Mouse (Mus musculus): Measurements from ENCODE around the gene Zfp169. TPM values are rescaled to one million over a fixed set of nuclear protein-coding genes. Genes with fewer than 3 reads are reported as not detected.
A peak's percentile ranks its signal among the peaks of the same experiment; 100 is the strongest.

Zfp169 gene
- polyA plus RNA-seq (2014; fragmentation: Nextera tagmentation; extraction: Ambion mirVana) = 6.8 and 9.4 TPM in 2 replicates

GRCm38 (mm10) chr13:48513003-48513929, at the start of gene Zfp169, which contains the start of gene A830005F24Rik:
Zfp169 (minus strand) TSS chr13:48513451.
A830005F24Rik (plus strand) TSS chr13:48513570.
- peak within 1 kb of the TSS; percentile 83 for H3K4me3 ChIP-seq (replicated peaks; ENCODE audit: low read length)
- DNase-seq (ENCODE audit: low spot score) (peak; percentile 89), ATAC-seq (ENCODE audit: low FRiP score) (peak; percentile 99)
- no peaks in the 10 kb centered on the region for H3K36me3 ChIP-seq (replicated peaks; ENCODE audit: control insufficient read depth, insufficient read depth)
- whole genome bisulfite sequencing = 3% methylated on average over 34 of the region's 34 CpGs
- H3K9me3 ChIP-seq (ENCODE audit: control insufficient read depth, low read length) = no peaks in the 10 kb centered on the region
- H3K27ac ChIP-seq = peak within 1 kb of the TSS; percentile 73
- peaks cover 11% of the 10 kb centered on the region for H3K4me1 ChIP-seq (replicated peaks; ENCODE audit: control insufficient read depth, insufficient read depth, low read length)
- peak within 1 kb of the TSS; percentile 93 for H3K4me2 ChIP-seq (replicated peaks)
- no peaks in the 10 kb centered on the region for H3K27me3 ChIP-seq (ENCODE audit: control insufficient read depth, insufficient read depth, low read length)
- peak within 1 kb of the TSS; percentile 85 for H3K9ac ChIP-seq

DNA sequence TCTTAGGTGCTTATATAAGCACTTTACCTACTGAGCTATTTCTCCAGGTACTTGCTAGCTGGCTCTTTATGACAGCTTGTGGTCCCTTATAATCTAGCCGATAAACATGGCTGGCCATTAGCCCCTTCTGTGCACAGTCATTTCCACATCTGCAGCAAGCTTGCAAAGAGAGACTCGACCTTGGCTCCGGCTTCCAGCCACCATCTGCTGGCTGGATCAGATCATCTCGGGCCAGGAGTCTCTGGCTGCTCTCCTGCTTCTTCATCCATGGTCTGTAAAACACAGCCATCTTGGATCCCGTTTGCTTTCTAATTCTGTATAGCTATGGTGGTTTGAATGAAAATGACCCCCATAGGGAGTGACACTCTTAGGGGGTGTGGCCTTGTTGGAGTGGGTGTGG, 49.1 kb upstream of the Zfp169 start:
- no peak for ATAC-seq (ENCODE audit: low FRiP score)

GRCm38 (mm10) chr13:48561481-48561880, 48.2 kb upstream of the Zfp169 start:
- H3K27me3 ChIP-seq (ENCODE audit: control insufficient read depth, insufficient read depth, low read length) = no peaks in the 10 kb centered on the region
- H3K4me1 ChIP-seq (replicated peaks; ENCODE audit: control insufficient read depth, insufficient read depth, low read length) = 0 out of 2 replicates have a peak, but pooled peaks cover 7% of the 10 kb centered on the region
- H3K9me3 ChIP-seq (ENCODE audit: control insufficient read depth, low read length) = no peaks in the 10 kb centered on the region
- H3K27ac ChIP-seq = no peak overlapping the region
- no peak overlapping the region for H3K9ac ChIP-seq
- WGBS = 93% methylated on average over 2 of the region's 2 CpGs
- DNase-seq (ENCODE audit: low spot score) (no peak), ATAC-seq (ENCODE audit: low FRiP score) (no peak)
- no peak overlapping the region for H3K4me3 ChIP-seq (replicated peaks; ENCODE audit: low read length)
- H3K36me3 ChIP-seq (replicated peaks; ENCODE audit: control insufficient read depth, insufficient read depth) = no peaks in the 10 kb centered on the region
- H3K4me2 ChIP-seq (replicated peaks) = no peak overlapping the region

More for the DNA sequence above, 49.1 kb upstream of the Zfp169 start:
- WGBS = 88% methylated on average over 5 of the region's 5 CpGs
- Histone ChIP-seq H3K4me1 (replicated peaks; ENCODE audit: control insufficient read depth, insufficient read depth, low read length) (0 out of 2 replicates have a peak, but pooled peaks cover 8% of the 10 kb centered on the region), H3K9me3 (ENCODE audit: control insufficient read depth, low read length) (no peaks in the 10 kb centered on the region), H3K27me3 (ENCODE audit: control insufficient read depth, insufficient read depth, low read length) (no peaks in the 10 kb centered on the region), H3K4me2 (replicated peaks) (no peak overlapping the region), H3K9ac (no peak overlapping the region), H3K36me3 (replicated peaks; ENCODE audit: control insufficient read depth, insufficient read depth) (no peaks in the 10 kb centered on the region), H3K4me3 (replicated peaks; ENCODE audit: low read length) (no peak overlapping the region), H3K27ac (no peak overlapping the region)
- no peak for DNase-seq (ENCODE audit: low spot score)

GRCm38 (mm10) chr13:48555976-48556375, 42.7 kb upstream of the Zfp169 start:
- no peak overlapping the region for H3K4me3 ChIP-seq (replicated peaks; ENCODE audit: low read length)
- peaks cover 8% of the 10 kb centered on the region for H3K4me1 ChIP-seq (replicated peaks; ENCODE audit: control insufficient read depth, insufficient read depth, low read length)
- H3K27ac ChIP-seq = no peak overlapping the region
- H3K36me3 ChIP-seq (replicated peaks; ENCODE audit: control insufficient read depth, insufficient read depth) = no peaks in the 10 kb centered on the region
- H3K9ac ChIP-seq = no peak overlapping the region
- no peaks in the 10 kb centered on the region for H3K27me3 ChIP-seq (ENCODE audit: control insufficient read depth, insufficient read depth, low read length)
- H3K4me2 ChIP-seq (replicated peaks) = no peak overlapping the region
- no peaks in the 10 kb centered on the region for H3K9me3 ChIP-seq (ENCODE audit: control insufficient read depth, low read length)
- no peak for ATAC-seq (ENCODE audit: low FRiP score)
- DNase-seq (ENCODE audit: low spot score) = no peak
- WGBS = 84% methylated on average over 1 of the region's 1 CpGs

GRCm38 (mm10) chr13:48554552-48554951, 41.3 kb upstream of the Zfp169 start:
- no peak overlapping the region for H3K4me3 ChIP-seq (replicated peaks; ENCODE audit: low read length)
- H3K27me3 ChIP-seq (ENCODE audit: control insufficient read depth, insufficient read depth, low read length) = no peaks in the 10 kb centered on the region
- DNase-seq (ENCODE audit: low spot score) (no peak), ATAC-seq (ENCODE audit: low FRiP score) (no peak)
- no peak overlapping the region for H3K9ac ChIP-seq
- WGBS = 96% methylated on average over 1 of the region's 1 CpGs
- H3K36me3 ChIP-seq (replicated peaks; ENCODE audit: control insufficient read depth, insufficient read depth) = no peaks in the 10 kb centered on the region
- peaks cover 8% of the 10 kb centered on the region for H3K4me1 ChIP-seq (replicated peaks; ENCODE audit: control insufficient read depth, insufficient read depth, low read length)
- no peak overlapping the region for H3K27ac ChIP-seq
- no peaks in the 10 kb centered on the region for H3K9me3 ChIP-seq (ENCODE audit: control insufficient read depth, low read length)
- no peak overlapping the region for H3K4me2 ChIP-seq (replicated peaks)

- H3K27me3 ChIP-seq (ENCODE audit: control insufficient read depth, insufficient read depth, low read length) = no peaks in the 10 kb centered on the region
- no peak overlapping the region for H3K4me3 ChIP-seq (replicated peaks; ENCODE audit: low read length)
- 42% methylated on average over 5 of the region's 5 CpGs for WGBS
- no peaks in the 10 kb centered on the region for H3K36me3 ChIP-seq (replicated peaks; ENCODE audit: control insufficient read depth, insufficient read depth)
- peak overlapping the region; percentile 39; the same call in 1 of the 2 replicates for H3K4me2 ChIP-seq (replicated peaks)
- no peak for DNase-seq (ENCODE audit: low spot score)
- no peaks in the 10 kb centered on the region for H3K9me3 ChIP-seq (ENCODE audit: control insufficient read depth, low read length)
- H3K4me1 ChIP-seq (replicated peaks; ENCODE audit: control insufficient read depth, insufficient read depth, low read length) = peaks cover 8% of the 10 kb centered on the region
- H3K9ac ChIP-seq = no peak overlapping the region
- ATAC-seq (ENCODE audit: low FRiP score) = no peak
- H3K27ac ChIP-seq = peak overlapping the region; percentile 69
These were observed 40.3 kb upstream of the Zfp169 start for GRCm38 (mm10) chr13:48553511-48553910.

GRCm38 (mm10) chr13:48552181-48553090, 39.2 kb upstream of the Zfp169 start:
- 62% methylated on average over 21 of the region's 21 CpGs for WGBS
- Histone ChIP-seq H3K27me3 (ENCODE audit: control insufficient read depth, insufficient read depth, low read length) (no peaks in the 10 kb centered on the region), H3K4me3 (replicated peaks; ENCODE audit: low read length) (no peak overlapping the region)

DNA sequence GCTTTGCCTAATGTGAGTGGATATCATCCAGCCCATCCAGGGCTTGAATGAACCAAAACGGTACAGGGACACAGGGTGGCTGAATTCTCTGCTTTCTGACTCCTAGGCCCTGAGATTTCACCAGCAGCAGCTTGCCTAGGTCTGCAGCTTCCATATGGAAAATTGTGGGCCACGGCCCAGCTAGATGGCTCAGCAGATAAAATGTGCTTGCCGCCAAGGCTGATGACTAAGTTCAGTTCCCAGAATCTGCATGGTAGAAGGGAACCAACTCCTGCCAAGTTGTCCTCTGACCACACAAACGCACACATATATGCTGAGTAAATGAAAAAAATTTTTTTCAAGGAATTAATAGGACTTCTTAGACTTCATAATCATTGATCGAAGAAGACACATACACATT, 35.0 kb upstream of the Zfp169 start:
- ATAC-seq (ENCODE audit: low FRiP score) (no peak), DNase-seq (ENCODE audit: low spot score) (no peak)
- 93% methylated on average over 5 of the region's 5 CpGs for WGBS
- Histone ChIP-seq H3K4me1 (replicated peaks; ENCODE audit: control insufficient read depth, insufficient read depth, low read length) (peaks cover 23% of the 10 kb centered on the region), H3K9ac (no peak overlapping the region), H3K9me3 (ENCODE audit: control insufficient read depth, low read length) (no peaks in the 10 kb centered on the region), H3K4me2 (replicated peaks) (no peak overlapping the region), H3K36me3 (replicated peaks; ENCODE audit: control insufficient read depth, insufficient read depth) (no peaks in the 10 kb centered on the region), H3K27me3 (ENCODE audit: control insufficient read depth, insufficient read depth, low read length) (no peaks in the 10 kb centered on the region), H3K27ac (no peak overlapping the region), H3K4me3 (replicated peaks; ENCODE audit: low read length) (no peak overlapping the region)

More at GRCm38 (mm10) chr13:48552181-48553090, 39.2 kb upstream of the Zfp169 start:
- H3K36me3 ChIP-seq (replicated peaks; ENCODE audit: control insufficient read depth, insufficient read depth) = no peaks in the 10 kb centered on the region
- peak overlapping the region; percentile 40; the same call in 1 of the 2 replicates for H3K9ac ChIP-seq
- DNase-seq (ENCODE audit: low spot score) (peak; percentile 81), ATAC-seq (ENCODE audit: low FRiP score) (peak; percentile 83)
- H3K27ac ChIP-seq = peak overlapping the region; percentile 69
- H3K9me3 ChIP-seq (ENCODE audit: control insufficient read depth, low read length) = no peaks in the 10 kb centered on the region
- H3K4me2 ChIP-seq (replicated peaks) = peak overlapping the region; percentile 39
- H3K4me1 ChIP-seq (replicated peaks; ENCODE audit: control insufficient read depth, insufficient read depth, low read length) = peaks cover 8% of the 10 kb centered on the region

DNA sequence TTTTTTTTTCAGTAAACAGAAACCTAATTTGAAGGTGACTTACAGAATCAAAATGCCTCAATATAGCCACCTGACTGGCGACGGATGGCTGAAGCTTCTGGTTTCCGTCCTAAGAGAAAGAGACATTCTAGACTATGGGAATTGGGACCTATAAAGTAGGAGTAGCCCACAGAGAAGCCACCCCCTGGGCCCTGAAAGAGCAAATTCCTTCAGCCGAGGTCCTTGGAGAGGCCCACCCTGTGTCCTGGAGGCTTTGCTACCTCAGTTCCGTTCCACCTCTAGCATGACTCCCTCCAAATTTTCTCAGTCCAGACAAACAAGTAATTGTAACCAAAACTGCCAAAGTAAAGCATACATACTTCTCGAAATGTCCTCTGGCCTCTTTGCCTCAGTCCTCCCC, 34.4 kb upstream of the Zfp169 start:
- no peaks in the 10 kb centered on the region for H3K27me3 ChIP-seq (ENCODE audit: control insufficient read depth, insufficient read depth, low read length)
- H3K9ac ChIP-seq = no peak overlapping the region
- H3K27ac ChIP-seq = no peak overlapping the region
- no peak overlapping the region for H3K4me3 ChIP-seq (replicated peaks; ENCODE audit: low read length)
- H3K4me2 ChIP-seq (replicated peaks) = no peak overlapping the region
- 92% methylated on average over 6 of the region's 6 CpGs for WGBS
- peaks cover 19% of the 10 kb centered on the region for H3K4me1 ChIP-seq (replicated peaks; ENCODE audit: control insufficient read depth, insufficient read depth, low read length)
- no peak for ATAC-seq (ENCODE audit: low FRiP score)
- H3K36me3 ChIP-seq (replicated peaks; ENCODE audit: control insufficient read depth, insufficient read depth) = no peaks in the 10 kb centered on the region
- DNase-seq (ENCODE audit: low spot score) = no peak
- no peaks in the 10 kb centered on the region for H3K9me3 ChIP-seq (ENCODE audit: control insufficient read depth, low read length)
